In the genomic region with DNA sequence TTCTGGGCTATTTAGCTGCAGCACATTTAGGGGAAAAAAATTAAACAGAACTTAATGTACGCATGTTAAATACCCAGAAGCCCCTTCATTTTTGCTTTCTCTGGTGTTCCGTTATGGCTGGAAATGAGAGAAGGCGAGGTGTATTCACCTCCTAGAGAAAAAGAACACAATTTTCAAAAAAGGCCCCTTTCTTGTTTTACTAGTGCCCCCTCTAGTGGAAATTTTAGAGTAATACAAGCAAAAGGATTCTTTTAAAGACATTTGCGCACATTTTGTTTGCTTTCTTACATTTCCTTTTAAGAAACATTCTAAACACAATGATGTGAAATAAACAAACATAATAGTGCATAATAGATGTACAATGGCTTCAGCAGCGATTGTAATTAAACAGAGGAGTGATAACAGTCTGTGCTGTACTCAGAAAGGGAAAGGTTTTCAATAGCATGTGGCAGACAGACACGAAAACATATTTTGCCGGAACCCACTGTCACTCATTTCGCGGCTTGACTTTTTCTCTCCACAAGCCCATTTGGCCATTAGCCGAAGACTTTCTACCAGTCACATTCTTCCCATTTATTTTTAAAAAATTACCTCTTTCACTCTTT, we compare ENCODE assay signal across 12 mouse cellular contexts.
DNase-seq lines count a peak whose midpoint lies in the region; ATAC-seq and TF ChIP-seq lines count a peak whose summit lies in the region.
"Had no signal": no experiment of that assay in that cellular context is flagged by ENCODE, and none has a peak within 500 bp of the region (broad histone marks: within the 10 kb centered on the region; RNA-seq: fewer than 3 reads in every experiment).

No protein-coding gene starts in this region.

- H3K36me3 ChIP-seq in kidney, postnatal 0 days (ENCODE audit: insufficient read depth, low read length) = no peaks in the 10 kb centered on the region
- H3K36me3 ChIP-seq in midbrain, postnatal 0 days (ENCODE audit: insufficient read depth, low read length) = no peaks in the 10 kb centered on the region

- ATAC-seq in kidney, postnatal 0 days (replicated peaks; ENCODE audit: low FRiP score, low read depth) = no peak
- 0 out of 2 replicates have a peak, but pooled peaks have one; percentile 25 for ATAC-seq in midbrain, postnatal 0 days (ENCODE audit: low FRiP score)

- H3K4me2 ChIP-seq in kidney, postnatal 0 days (ENCODE audit: low read length) = no peak overlapping the region
- peak overlapping the region; percentile 26 for H3K4me2 ChIP-seq in midbrain, postnatal 0 days (ENCODE audit: low read depth, low read length, poor library complexity, severe bottlenecking)
- H3K4me2 ChIP-seq: heart, embryonic 11.5 days had no signal

- 40% methylated on average over 10 of the region's 10 CpGs for WGBS in kidney, postnatal 0 days
- 34% methylated on average over 10 of the region's 10 CpGs for WGBS in midbrain, postnatal 0 days

- H3K27me3 ChIP-seq in kidney, postnatal 0 days (ENCODE audit: insufficient read depth, low read length) = no peaks in the 10 kb centered on the region
- no peaks in the 10 kb centered on the region for H3K27me3 ChIP-seq in midbrain, postnatal 0 days (ENCODE audit: insufficient read depth, low read length)

- DNase-seq in cerebellum, adult 9-10 months = peak; percentile 69
- DNase-seq in cerebellum, adult 11 months = no peak
- DNase-seq in kidney, postnatal 0 days (ENCODE audit: low spot score) = peak; percentile 51
- DNase-seq in kidney, adult 9 months = no peak
- peak; percentile 21 for DNase-seq in ZHBTc4 (ENCODE audit: low read depth, low spot score)
- DNase-seq in midbrain, postnatal 0 days (ENCODE audit: low spot score) = peak; percentile 65
- no peak for DNase-seq in right cerebral cortex, postnatal 36 days (ENCODE audit: low spot score in 2 of 2)
- DNase-seq in c-Kit-positive CD71-positive TER-119-positive erythroid progenitor cells, embryonic 14.5 days (ENCODE audit: low spot score) = no peak
- DNase-seq: adrenal gland, postnatal 25 days; kidney, postnatal 14 days had no signal

- no peaks in the 10 kb centered on the region for H3K4me1 ChIP-seq in kidney, postnatal 0 days (replicated peaks; ENCODE audit: insufficient read depth, low read length)
- no peaks in the 10 kb centered on the region for H3K4me1 ChIP-seq in midbrain, postnatal 0 days (ENCODE audit: insufficient read depth, low read length)

- no peaks in the 10 kb centered on the region for H3K9me3 ChIP-seq in kidney, postnatal 0 days (replicated peaks; ENCODE audit: low read length)
- H3K9me3 ChIP-seq in midbrain, postnatal 0 days (ENCODE audit: low read length) = no peaks in the 10 kb centered on the region

- peak; percentile 71 for TF ChIP-seq CTCF in kidney, postnatal 0 days (IDR thresholded peaks at IDR 0.05; ENCODE audit: low read depth)
- TF ChIP-seq CTCF in midbrain, postnatal 0 days (IDR thresholded peaks at IDR 0.05) = peak; percentile 80

- no peak overlapping the region for H3K27ac ChIP-seq in kidney, postnatal 0 days
- H3K27ac ChIP-seq in midbrain, postnatal 0 days (ENCODE audit: low read depth, low read length) = 0 out of 2 replicates have a peak overlapping the region, but pooled peaks have one; percentile 51
- H3K27ac ChIP-seq: macrophage had no signal

- no peak overlapping the region for H3K4me3 ChIP-seq in kidney, postnatal 0 days (replicated peaks; ENCODE audit: low read depth, low read length)
- H3K4me3 ChIP-seq in midbrain, postnatal 0 days (ENCODE audit: low read depth, low read length) = 0 out of 2 replicates have a peak overlapping the region, but pooled peaks have one; percentile 8

- no peak overlapping the region for H3K9ac ChIP-seq in kidney, postnatal 0 days (ENCODE audit: low read depth, low read length)
- no peak overlapping the region for H3K9ac ChIP-seq in midbrain, postnatal 0 days (replicated peaks; ENCODE audit: low read length, poor library complexity, severe bottlenecking)

Comparison
In these comparisons a context has a peak if more than half of its experiments do, and no peak if none do; other contexts are left out.
1. DNase-seq: peak in cerebellum, adult 9-10 months (single experiment), kidney, postnatal 0 days (single experiment), ZHBTc4 (single experiment) and midbrain, postnatal 0 days (single experiment); none in cerebellum, adult 11 months (single experiment), kidney, adult 9 months (single experiment), right cerebral cortex, postnatal 36 days (0 of 2) and c-Kit-positive CD71-positive TER-119-positive erythroid progenitor cells, embryonic 14.5 days (single experiment).